Mouse (Mus musculus) kidney, adult 2 months (tissue): Measurements from ENCODE around the gene Atp6v0e.

Source experiments
- CTCF ChIP-seq: fragments of 200-500 bp; conservative IDR thresholded peaks from 2 replicates; pipeline ENCODE4 v1.5.1; 2011; ENCODE audit warnings: low read depth, mild to moderate bottlenecking, control low read depth, low read length, moderate library complexity, mixed read lengths; ENCODE audit not compliant: insufficient read depth, insufficient read length
- POLR2A ChIP-seq: fragments of 200-500 bp; IDR thresholded peaks from one replicate; pipeline ENCODE4 v1.6.1; 2011; ENCODE audit warnings: low read depth, low read length, control low read depth

- no peak for TF ChIP-seq CTCF
- TF ChIP-seq POLR2A = no peak
These were observed 12.8 kb downstream of the Atp6v0e start for GRCm38 (mm10) chr17:26675845-26676244.
